Mouse (Mus musculus) megakaryocyte, embryonic 14.5 days (primary cell): Measurements from ENCODE around the gene Gm37240.

Experiments
- FLI1 ChIP-seq: IDR thresholded peaks from 2 replicates; pipeline ENCODE4 v1.6.1; 2012; ENCODE audit warnings: low read length, inconsistent platforms, mixed read lengths
- GATA1 ChIP-seq: IDR thresholded peaks from 3 replicates; pipeline ENCODE4 v1.6.1; 2012; ENCODE audit warnings: mixed read lengths, low read length, inconsistent platforms, borderline replicate concordance

GRCm38 (mm10) chr3:84851801-84852200 lies 1035.5 kb downstream of the Gm37240 start:
- no peak for TF ChIP-seq GATA1
- TF ChIP-seq FLI1, result no peak
